Mouse (Mus musculus): Measurements from ENCODE around the gene Pdgfc. TPM values are rescaled to one million over a fixed set of nuclear protein-coding genes. Genes with fewer than 3 reads are reported as not detected.
A peak's percentile ranks its signal among the peaks of the same experiment; 100 is the strongest.

The Pdgfc gene
- polyA plus RNA-seq (2012; rRNA removed): 13.4 and 16.4 TPM in 2 replicates

DNA sequence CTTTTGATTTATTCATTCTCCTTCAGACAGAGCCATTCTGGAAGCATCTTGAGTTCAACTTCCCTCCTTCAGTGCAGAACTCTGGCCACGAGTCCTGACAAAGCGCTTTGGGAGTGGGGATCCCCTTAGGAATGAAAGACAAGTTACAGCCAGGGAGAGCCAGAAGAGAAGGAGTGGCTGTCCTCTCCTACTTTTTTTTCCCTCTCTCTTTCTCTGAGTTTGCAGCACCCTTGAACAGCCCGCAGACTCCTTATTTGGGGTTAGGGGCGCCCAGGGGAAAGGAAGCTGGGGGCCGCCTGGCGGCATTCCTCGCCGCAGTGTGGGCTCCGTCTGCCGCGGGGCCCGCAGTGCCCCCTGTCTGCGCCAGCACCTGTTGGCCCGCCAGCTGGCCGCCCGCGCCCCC lies at the start of gene Pdgfc:
Gene Pdgfc, plus strand, starts transcription at position 266 of the 403 bp plus-strand sequence.
- no peak for DNase-seq (ENCODE audit: low spot score)

DNA sequence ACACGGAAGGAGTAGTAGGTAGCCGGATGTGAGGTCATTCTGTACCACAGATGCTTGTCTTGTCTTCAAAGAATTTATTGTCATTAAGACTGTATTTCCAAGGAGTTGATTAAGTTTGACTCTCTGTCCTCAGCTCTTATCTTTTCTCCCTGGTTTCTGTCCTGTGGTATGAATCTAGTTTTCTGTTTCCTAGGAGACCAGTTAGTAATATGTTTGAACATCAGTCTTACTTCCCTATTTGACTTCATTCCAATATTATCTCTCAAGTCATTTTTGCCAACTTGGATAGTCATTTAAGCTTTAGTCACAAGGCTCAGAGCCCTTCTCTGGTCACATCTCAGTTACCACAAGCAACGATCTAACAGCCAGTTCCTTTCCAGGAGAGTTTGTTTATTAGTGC lies 27.0 kb upstream of the Pdgfc start:
- no peak for DNase-seq (ENCODE audit: low spot score)

DNA sequence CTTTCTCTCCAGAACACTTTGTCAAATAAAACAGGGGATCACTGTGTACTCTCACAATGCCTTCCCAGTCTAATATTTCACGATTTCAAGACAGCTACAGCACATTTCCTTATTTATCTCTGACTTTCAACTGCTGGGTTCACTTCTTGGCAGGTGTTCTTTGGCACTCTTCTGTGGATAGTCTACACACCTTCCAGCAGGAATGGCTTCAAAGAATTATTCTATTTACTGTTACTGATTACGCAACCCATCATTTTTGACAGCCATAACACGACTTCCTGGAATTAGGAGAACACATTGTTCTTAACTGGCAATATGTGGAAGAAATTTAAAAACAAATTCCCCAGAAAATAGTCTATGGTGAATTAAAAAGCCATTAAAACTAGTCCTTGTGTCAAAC lies 26.3 kb upstream of the Pdgfc start:
- no peak for DNase-seq (ENCODE audit: low spot score)

DNA sequence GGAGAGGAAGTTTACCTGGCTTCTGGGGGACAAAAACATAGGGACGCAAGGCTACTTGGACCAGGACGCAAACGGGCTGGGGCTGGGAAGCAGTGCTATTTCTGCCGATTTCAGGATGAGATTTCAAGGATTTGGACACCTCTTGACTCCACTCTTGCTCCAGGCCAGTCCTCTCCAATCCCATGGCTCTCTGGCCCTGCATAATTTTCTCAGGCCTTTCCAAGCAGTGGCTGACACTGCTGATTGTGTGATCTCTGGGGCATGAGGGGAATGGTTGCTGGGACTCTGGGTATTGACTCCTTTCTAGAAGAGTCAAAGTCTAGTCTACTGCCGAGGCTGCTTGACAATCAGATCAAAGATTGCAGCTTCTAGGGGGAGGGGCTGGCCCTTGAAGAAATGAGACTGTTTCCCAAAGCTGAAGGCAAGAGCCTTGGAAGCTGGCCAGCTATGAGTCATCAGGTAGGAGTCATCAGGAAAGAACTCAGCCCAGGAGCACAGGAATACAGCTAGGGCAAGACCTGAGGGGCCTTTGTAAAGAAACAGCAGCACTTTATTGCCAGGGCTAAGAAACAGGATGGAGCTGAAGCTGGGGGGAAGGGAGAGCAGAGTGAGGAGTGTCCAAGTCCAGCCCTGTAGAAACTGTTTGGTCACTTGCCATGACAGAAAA lies 18.7 kb upstream of the Pdgfc start:
- peak; percentile 38 for DNase-seq (ENCODE audit: low spot score)

DNA sequence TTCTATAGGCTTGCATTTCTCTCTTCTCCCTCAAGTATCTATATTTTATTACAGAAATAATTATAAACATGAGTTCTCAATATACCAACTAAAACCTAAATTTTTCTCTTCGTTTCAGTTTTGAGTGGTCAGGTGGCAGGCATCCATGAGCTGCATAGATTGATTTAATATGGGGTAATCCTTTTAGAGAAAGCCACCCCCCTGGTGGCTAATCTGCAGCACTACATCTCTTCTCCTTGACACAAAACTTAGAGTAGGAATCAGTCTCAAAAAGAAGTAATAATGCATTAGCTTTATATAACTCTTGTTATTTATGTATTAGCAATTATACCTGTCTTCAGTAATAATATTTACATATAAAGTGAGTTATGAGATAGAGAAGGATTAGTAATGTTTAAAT lies 16.2 kb upstream of the Pdgfc start:
- no peak for DNase-seq (ENCODE audit: low spot score)

DNA sequence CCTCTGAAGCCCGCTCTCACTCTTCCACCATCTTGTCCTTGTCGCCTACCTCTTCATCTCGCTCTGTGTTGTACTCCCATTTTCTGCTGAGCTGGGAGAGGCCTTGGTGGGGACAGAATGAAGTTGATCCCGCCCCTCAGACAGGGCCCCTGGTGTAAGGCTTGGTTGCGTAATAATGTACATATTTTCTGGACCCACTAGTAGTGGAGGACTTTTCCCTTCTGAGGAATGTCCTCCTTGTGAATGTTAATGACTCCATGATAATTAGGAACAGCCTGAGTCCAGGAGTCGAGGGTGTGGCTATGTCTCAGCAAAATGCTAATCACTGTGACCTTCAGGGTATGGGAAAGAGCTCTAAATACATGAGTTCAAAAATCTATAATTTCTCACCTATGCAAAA lies 14.4 kb upstream of the Pdgfc start:
- no peak for DNase-seq (ENCODE audit: low spot score)

DNA sequence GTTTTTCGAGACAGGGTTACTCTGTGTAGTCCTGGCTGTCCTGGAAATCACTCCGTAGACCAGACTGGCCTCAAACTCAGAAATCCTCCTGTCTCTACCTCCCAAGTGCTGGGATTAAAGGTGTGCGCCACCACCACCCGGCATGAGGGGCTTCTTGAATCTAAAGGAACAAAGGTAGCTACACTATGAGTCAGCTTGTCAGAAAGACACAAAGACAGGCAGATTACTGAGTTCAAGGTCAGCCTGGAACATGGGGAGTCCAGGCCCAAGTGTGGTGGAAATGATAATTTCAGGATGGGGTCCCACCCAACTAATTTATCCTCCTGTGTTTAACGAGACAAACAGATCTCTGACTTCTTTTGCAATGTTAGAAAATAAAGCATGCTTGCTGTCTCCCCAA lies 13.9 kb upstream of the Pdgfc start:
- no peak for DNase-seq (ENCODE audit: low spot score)

DNA sequence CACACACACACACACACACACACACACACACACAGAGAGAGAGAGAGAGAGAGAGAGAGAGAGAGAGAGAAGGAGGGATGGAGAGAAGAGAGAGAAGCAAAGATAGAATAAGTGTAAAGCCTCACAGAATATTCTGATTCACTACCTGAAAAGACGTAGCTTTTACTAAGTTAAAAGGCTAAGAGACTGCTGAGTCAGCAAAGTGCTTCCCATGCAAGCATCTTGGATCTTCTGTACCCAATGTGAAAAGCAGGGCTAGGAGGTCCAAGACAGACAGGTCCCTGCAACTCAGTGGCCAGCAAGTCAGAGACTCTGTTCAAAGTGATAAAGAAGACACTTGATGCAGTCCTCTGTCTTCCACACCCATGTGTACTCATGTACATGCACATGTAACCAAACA lies 13.4 kb upstream of the Pdgfc start:
- DNase-seq (ENCODE audit: low spot score): no peak

DNA sequence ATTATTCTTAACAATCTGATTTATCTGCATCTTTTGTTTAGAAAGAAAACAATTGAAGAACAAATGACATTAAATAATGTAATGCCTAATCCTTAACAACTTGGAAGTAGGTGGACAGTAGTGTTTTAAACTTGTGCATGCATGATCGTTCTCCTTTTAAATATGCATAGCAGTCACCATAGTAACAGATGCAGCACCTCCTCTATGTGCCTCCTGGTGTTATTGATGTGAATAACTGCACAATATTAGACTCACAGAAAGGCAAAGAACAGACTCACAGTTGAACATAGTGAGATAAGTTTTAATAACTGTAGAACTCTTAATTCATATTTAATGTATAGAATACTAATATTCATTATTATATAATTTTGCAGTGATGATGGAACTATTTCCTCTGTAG lies 12.6 kb upstream of the Pdgfc start:
- no peak for DNase-seq (ENCODE audit: low spot score)

DNA sequence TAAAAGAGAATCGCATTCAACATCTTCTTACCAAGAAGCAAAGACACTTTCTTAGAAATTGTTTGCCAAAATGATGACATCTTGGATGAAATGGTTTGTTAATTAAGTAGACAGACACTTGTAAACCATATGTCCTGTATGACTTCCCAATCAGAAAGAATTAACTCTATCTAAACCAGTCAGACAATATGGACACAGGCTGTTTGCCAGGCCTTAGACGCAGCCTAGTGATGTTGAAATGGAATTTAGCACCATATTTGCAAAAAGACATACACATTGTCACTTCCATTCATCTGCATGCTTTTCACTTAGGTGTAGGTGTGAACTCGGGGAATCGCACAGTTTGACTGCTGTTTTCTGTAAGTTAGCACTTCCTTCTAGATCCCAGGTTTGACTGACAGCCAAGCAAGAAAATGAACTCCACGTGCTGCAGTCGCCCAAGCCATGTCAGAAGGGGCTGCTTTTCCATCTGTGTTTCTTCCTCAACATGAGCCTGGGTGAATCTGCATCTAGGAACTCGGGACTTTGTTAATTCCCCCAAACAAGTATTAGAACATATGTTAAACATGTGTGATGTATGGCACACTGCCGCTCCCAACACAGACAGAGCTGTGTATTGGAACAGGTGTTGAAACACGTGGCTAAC lies 10.5 kb upstream of the Pdgfc start:
- no peak for DNase-seq (ENCODE audit: low spot score)

DNA sequence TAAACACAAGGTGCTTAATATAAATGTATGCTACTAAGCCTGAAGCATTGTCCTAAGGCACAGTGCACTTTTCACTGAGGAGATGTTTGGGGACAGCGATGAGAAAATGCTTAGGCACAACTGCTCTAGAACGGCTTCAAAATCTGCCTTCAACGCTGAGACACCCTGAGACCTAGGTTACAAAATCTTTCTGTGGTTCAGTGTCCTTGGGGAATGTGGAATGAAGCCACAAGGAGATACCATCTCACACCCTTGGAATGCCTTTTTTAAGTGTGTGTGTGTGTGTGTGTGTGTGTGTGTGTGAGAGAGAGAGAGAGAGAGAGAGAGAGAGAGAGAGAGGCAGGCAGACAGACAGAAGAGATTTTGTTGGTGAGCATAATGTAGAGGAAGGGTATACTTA lies 7.9 kb upstream of the Pdgfc start:
- DNase-seq (ENCODE audit: low spot score): no peak

DNA sequence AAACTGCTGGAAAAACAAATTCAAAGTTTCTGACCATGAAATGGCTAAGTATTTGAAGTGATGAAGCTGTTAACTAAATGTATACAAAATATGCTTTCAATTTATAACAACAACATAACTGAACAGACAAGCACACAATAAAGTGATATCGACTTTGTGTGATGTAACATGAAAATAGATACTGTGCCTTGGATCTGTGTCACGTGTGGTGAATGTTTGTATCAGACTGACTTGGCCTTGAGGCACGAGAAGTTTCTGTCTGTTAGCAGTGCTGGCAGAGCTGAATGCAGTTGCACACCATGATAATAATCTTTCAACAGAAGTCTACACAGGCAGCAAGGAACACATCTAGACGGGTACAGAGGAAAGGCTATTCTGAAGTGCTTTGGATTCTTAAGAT lies 6.9 kb upstream of the Pdgfc start:
- no peak for DNase-seq (ENCODE audit: low spot score)

DNA sequence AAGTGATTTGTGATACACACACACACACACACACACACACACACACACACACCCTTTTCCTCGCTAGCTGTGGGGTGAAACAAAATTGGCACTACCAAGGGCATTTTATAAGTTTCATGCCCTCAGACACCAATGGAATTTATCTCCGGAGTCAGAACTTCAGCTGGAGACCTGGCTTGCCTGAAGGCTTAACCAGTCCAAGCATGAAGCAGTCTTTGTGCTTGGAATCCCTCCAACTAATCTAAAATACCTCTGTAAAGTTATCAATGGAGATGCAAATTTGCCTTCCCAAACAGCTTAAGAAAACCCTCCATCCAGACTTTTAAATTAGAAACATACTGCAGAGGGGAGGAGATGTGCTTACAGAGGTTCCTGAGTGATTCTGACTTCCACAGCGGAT lies 6.3 kb upstream of the Pdgfc start:
- DNase-seq (ENCODE audit: low spot score): no peak

DNA sequence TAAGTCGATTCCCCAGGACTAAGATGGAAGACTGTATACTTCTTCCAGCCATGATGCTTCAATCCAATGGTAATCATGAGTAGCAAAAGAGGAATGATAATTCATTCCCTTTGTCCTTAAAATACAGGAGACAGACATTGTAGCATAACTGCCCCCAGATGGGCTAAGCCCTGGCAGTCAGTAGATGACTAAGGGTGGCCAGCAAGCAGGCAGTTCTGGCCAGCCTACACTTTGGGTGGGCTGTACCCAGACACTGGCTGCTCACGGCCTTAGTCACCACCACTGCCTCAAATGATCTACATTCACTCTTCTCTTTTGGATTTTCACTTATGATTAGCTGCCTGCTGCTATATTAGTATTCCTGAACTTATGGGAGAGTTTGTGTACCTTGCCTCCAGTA lies 5.9 kb upstream of the Pdgfc start:
- DNase-seq (ENCODE audit: low spot score): no peak

DNA sequence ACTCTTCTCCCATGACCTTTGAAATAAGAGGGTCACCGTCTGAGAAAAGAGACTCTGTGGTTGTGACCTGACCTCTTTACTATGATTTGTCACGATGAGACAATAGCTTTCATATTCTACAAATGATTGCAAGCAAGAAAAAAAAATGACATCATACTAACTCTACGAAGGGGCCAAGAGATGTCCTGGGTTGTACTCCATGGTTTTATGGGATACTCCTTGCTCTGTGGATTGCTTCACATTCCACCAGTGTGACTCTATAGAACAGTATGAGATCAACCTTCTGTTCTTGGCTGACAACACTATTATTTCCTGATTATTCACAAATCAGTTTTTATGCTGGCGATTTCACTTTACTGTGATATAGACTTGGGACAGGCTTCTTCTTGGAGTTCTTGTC lies 4.2 kb upstream of the Pdgfc start:
- DNase-seq (ENCODE audit: low spot score): no peak

DNA sequence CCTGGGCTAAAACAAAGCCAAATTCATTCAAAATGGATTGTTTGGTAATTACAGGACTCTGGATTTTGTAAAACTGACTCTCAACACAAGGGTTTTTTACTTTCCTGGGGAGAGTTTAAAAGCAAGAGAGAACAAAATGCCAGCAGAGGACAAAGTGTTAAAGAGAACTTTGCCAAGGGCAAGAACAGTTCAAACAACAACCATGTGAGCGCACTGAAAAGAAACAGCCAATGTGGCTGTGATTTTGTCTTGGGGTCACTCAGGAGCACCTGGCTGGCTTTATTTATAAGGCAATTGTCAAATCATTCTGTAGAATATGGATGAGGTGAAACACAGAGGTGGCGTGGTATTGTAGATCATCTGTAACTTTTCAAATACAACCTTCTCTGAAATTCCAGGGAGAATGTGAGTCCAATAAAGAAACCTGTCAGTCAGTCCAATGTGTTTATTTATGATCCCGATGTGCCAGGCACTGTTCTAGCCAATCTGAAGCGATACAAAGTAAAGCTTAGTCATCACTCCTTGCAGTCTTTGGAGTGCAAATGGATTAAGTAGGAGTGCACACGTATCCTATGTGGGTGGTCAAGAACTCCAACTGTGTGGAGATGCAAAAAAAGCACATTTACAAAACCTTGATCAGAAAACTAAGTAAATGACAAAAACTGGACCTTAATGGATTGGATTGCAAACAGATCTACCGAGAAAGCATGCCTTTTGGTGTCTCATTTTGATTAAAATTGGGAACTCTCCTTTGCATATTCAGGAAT lies 1.7 kb upstream of the Pdgfc start:
- no peak for DNase-seq (ENCODE audit: low spot score)

DNA sequence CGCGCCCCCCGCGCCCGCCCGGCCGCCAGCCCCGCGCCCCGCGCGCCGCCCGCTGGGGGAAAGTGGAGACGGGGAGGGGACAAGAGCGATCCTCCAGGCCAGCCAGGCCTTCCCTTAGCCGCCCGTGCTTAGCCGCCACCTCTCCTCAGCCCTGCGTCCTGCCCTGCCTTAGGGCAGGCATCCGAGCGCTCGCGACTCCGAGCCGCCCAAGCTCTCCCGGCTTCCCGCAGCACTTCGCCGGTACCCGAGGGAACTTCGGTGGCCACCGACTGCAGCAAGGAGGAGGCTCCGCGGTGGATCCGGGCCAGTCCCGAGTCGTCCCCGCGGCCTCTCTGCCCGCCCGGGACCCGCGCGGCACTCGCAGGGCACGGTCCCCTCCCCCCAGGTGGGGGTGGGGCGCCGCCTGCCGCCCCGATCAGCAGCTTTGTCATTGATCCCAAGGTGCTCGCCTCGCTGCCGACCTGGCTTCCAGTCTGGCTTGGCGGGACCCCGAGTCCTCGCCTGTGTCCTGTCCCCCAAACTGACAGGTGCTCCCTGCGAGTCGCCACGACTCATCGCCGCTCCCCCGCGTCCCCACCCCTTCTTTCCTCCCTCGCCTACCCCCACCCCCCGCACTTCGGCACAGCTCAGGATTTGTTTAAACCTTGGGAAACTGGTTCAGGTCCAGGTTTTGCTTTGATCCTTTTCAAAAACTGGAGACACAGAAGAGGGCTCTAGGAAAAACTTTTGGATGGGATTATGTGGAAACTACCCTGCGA lies 517 bp downstream of the Pdgfc start:
- DNase-seq (ENCODE audit: low spot score): peak; percentile 63

DNA sequence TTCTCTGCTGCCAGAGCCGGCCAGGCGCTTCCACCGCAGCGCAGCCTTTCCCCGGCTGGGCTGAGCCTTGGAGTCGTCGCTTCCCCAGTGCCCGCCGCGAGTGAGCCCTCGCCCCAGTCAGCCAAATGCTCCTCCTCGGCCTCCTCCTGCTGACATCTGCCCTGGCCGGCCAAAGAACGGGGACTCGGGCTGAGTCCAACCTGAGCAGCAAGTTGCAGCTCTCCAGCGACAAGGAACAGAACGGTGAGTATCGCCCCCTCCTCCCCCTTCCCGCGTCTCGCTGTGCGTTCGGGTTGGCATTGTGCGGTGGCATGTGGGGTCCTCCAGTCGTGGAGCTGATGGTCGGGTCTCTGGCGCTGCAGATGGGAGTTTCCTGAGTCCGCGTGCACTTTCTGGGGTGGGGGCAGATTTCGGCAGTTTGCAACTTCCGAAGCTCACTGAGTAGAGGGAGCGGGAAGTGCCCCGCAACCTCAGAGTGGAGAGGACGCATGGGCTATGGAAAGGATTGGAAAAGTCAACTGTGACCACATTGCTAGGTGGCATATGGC lies 1.2 kb downstream of the Pdgfc start:
- DNase-seq (ENCODE audit: low spot score): peak; percentile 41

DNA sequence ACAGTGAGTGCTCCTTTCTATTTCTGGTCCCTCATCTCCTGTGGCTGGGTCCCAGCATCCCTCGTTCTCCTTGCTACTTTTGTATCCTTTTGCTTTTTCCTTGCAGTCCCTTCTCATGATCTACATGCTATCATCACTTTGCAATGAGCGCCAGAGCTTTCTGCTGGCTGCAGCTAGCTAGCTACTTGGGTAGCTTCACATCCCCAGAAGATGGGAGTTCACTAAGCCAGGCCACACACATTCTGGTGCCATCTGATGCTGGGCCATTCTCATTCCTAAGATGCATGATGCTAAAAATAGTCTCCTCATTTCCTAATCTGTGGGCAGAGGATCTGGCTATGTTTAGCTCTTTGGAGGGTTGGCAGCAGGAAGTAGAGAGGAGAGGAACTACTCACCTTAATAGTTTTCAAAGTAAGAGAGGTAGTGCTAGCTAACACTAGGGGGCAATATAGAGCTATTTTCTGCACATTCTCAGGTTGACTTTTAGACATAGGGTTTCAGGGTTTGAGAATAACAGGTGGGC lies 3.0 kb downstream of the Pdgfc start:
- DNase-seq (ENCODE audit: low spot score): no peak

DNA sequence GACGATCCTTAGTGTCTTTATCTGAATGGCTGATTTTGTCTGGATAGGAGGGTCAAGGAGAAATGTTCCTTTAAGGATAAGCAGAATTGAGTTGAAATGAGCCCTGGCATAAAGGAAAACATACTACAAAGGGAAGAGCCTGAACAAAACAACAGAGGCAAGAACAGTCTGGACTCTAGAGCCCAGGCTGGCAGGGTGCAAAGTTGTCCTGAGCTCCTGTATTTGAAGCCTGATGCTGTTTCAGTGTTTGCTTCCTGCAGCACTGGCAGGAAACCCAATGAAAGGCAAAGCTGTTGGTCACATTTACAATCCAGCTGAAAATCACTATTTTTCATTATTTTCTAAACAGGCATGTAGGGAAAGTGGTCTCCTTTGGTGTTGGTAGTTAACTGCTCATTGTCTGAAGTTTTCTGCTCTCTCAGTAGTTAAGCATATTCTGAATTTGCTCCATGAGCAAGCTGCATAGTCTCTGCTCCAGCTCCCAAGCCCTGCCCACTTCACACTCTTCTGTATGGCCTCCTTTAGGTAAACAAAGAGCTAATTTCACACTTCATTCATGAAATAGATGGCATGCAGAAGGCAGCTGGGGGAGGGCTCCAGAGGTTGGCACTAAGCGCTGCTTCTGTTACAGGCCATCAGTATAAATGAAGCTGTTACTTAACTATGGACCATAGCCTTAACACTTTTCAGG lies 8.6 kb downstream of the Pdgfc start:
- DNase-seq (ENCODE audit: low spot score): no peak

DNA sequence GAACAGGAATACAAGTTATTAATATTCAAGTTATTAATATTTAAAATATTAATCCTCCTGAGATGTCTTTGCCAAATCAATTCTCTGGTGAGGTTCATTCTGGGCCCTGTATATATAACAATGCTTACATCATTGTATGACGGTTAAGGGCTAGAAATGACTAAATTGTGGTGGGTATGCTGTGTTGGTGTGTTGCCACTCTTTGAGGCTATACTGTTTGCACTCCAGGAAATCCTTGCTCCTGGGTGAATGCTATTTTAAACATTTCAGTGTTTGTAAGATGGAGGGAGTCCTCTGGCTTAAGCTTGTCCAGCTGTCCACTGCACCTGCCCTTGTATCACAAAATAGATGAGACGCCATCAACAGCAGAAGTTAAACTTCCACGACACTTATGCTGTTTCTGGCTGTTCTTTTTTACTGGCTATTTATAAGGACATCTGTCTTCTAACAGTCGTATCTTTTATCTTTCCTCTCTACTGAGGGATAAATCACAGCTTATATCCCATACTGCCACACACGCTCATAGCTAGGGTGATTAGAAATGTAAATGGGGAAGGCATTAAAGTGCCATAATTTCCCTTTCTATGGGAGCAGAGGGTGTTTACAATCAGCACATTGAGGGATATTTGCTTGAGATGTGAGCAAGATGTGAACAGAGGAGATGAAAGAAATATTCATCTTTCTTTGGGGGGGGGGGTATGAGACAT lies 9.3 kb downstream of the Pdgfc start:
- DNase-seq (ENCODE audit: low spot score): no peak

Measured in urinary bladder, adult 2 months (tissue).